Mouse (Mus musculus) liver, postnatal 0 days (tissue): ENCODE data around the gene Acad12. TPM values are rescaled to one million over a fixed set of nuclear protein-coding genes. Genes with fewer than 3 reads are reported as not detected.

ENCODE experiments used
- ATAC-seq: fragments of 200-750 bp; cut with Nextera tagmentation; 2 replicates; pipeline ENCODE4 v1.8.0; 2017; ENCODE audit warnings: mild to moderate bottlenecking, moderate library complexity
- DNase-seq: peaks from one replicate; pipeline ENCODE4 v3.0.0-alpha.2; 2016
- H3K27ac ChIP-seq: fragments of 300-500 bp; sonication (generic); 2 replicates; pipeline ENCODE4 v1.5.1; 2014; ENCODE audit warnings: antibody characterized with exemption, moderate library complexity, mild to moderate bottlenecking, low read depth
- H3K27me3 ChIP-seq: fragments of 300-500 bp; sonication (generic); 2 replicates; pipeline ENCODE4 v1.6.1; 2014; ENCODE audit warnings: low read length, control low read depth, mixed read lengths; ENCODE audit not compliant: insufficient read depth
- H3K36me3 ChIP-seq: fragments of 300-500 bp; sonication (generic); replicated peaks from 2 replicates; pipeline ENCODE4 v1.6.1; 2014; ENCODE audit warnings: mild to moderate bottlenecking, control low read depth, low read length, moderate library complexity, mixed read lengths; ENCODE audit not compliant: insufficient read depth
- H3K4me1 ChIP-seq: fragments of 300-500 bp; sonication (generic); 2 replicates; pipeline ENCODE4 v1.6.1; 2014; ENCODE audit warnings: antibody characterized with exemption, mild to moderate bottlenecking, control low read depth; ENCODE audit not compliant: insufficient read depth
- H3K4me2 ChIP-seq: fragments of 300-500 bp; sonication (generic); 2 replicates; pipeline ENCODE4 v1.6.1; 2014; ENCODE audit warnings: low read depth, mild to moderate bottlenecking, low read length, moderate library complexity, mixed read lengths
- H3K4me3 ChIP-seq: fragments of 300-500 bp; sonication (generic); 2 replicates; pipeline ENCODE4 v1.5.1; 2014; ENCODE audit warnings: low read depth, low read length
- H3K9ac ChIP-seq: fragments of 300-500 bp; sonication (generic); replicated peaks from 2 replicates; pipeline ENCODE4 v1.6.1; 2014; ENCODE audit warnings: mild to moderate bottlenecking, moderate library complexity
- H3K9me3 ChIP-seq: fragments of 300-500 bp; sonication (generic); 2 replicates; pipeline ENCODE4 v1.6.1; 2016; ENCODE audit warnings: mild to moderate bottlenecking, control low read depth, low read length, mixed read lengths
- CTCF ChIP-seq: sonication (generic); IDR thresholded peaks from 2 replicates; pipeline ENCODE4 v1.5.1; 2016; ENCODE audit warnings: antibody characterized with exemption, low read depth
- EP300 ChIP-seq: IDR thresholded peaks from 2 replicates; pipeline ENCODE4 v1.6.1; 2016; ENCODE audit warnings: antibody characterized with exemption, low read depth, mild to moderate bottlenecking
- WGBS: fragments of 180-500 bp; shearing (Covaris S2); extraction: QIAGEN DNeasy Blood & Tissue Kit; methylation state at CpG from one replicate; pipeline ENCODE4 v1.1.7; 2014; ENCODE audit not compliant: insufficient replicate concordance; 5-methylcytosine and 5-hydroxymethylcytosine counted together
- polyA plus RNA-seq: library from polyadenylated mRNA; unstranded; fragments of >200 nt; fragmentation: Nextera tagmentation; extraction: Ambion mirVana; gene quantifications from 2 replicates; pipeline ENCODE4 v1.2.1, GENCODE M21; 2015

The Acad12 gene
- polyA plus RNA-seq, 1 experiment from 2014 or later = 1.6 TPM

GRCm38 (mm10) chr5:121594714-121595313, 23.9 kb downstream of the Acad12 start:
- H3K9ac ChIP-seq = no peak overlapping the region
- no peak overlapping the region for H3K27ac ChIP-seq
- peaks cover 3% of the 10 kb centered on the region; the same call in 1 of the 2 replicates for H3K36me3 ChIP-seq
- peaks cover 39% of the 10 kb centered on the region for H3K4me1 ChIP-seq
- TF ChIP-seq EP300 = no peak
- no peak for TF ChIP-seq CTCF
- H3K9me3 ChIP-seq = no peaks in the 10 kb centered on the region
- no peak overlapping the region for H3K4me2 ChIP-seq
- WGBS = 67% methylated on average over 6 of the region's 6 CpGs
- DNase-seq (no peak), ATAC-seq (no peak)
- H3K27me3 ChIP-seq = no peaks in the 10 kb centered on the region
- no peak overlapping the region for H3K4me3 ChIP-seq

- H3K4me2 ChIP-seq = peak within 1 kb of the TSS; percentile 98
- WGBS = 3% methylated on average over 47 of the region's 47 CpGs
- peaks cover 3% of the 10 kb centered on the region; the same call in 1 of the 2 replicates for H3K36me3 ChIP-seq
- peak; percentile 86 for ATAC-seq
- no peaks in the 10 kb centered on the region for H3K9me3 ChIP-seq
- H3K4me1 ChIP-seq = peaks cover 39% of the 10 kb centered on the region
- H3K27ac ChIP-seq = peak within 1 kb of the TSS; percentile 98
- DNase-seq = peak; percentile 92
- peak within 1 kb of the TSS; percentile 96 for H3K9ac ChIP-seq
- no peak for TF ChIP-seq EP300
- TF ChIP-seq CTCF = peak; percentile 42
- peak within 1 kb of the TSS; percentile 85 for H3K4me3 ChIP-seq
- no peaks in the 10 kb centered on the region for H3K27me3 ChIP-seq
Measured at GRCm38 (mm10) chr5:121593451-121594401, 25.0 kb downstream of the Acad12 start, which contains the start of gene Aldh2. Gene Aldh2 (minus strand): TSS chr5:121593824.

DNA sequence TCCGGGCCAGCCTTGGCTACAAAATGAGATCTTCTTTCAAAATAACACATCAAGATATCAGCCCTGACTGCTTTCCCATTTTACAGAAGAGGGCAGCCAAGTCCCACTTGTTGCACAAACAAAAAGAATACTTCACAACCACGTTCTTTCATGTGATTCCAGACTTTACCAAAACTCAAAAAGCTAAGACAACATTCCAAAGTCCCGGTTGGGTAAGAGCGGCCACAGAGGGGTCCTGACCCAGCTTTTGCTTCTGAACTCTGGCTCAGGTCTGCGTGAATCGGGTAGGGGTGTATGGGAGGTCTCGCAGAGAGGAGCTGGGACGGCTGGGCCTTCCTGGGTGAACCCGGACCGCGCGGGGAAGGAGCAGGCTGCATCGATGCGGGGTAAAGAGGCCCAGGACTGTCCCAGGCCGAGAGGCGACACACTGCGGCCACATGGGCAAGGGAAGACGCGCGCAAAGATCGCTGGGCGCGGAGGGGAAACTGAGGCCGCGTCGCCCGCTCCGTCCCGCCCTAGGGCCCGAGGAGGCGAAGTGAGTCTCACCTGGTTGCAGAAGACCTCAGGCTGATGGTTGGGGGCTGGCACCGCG, 25.8 kb downstream of the Acad12 start:
- WGBS = 4% methylated on average over 33 of the region's 33 CpGs
- DNase-seq (no peak), ATAC-seq (peak; percentile 27)
- H3K4me3 ChIP-seq = peak overlapping the region; percentile 85
- H3K27me3 ChIP-seq = no peaks in the 10 kb centered on the region
- H3K4me1 ChIP-seq = peaks cover 42% of the 10 kb centered on the region
- H3K36me3 ChIP-seq = peaks cover 3% of the 10 kb centered on the region; the same call in 1 of the 2 replicates
- H3K27ac ChIP-seq = peak overlapping the region; percentile 98
- TF ChIP-seq CTCF = no peak
- TF ChIP-seq EP300 = no peak
- peak overlapping the region; percentile 96 for H3K9ac ChIP-seq
- peak overlapping the region; percentile 98 for H3K4me2 ChIP-seq
- no peaks in the 10 kb centered on the region for H3K9me3 ChIP-seq

GRCm38 (mm10) chr5:121592064-121592815, 26.5 kb downstream of the Acad12 start:
- H3K4me2 ChIP-seq = peak overlapping the region; percentile 98
- peak overlapping the region; percentile 98 for H3K27ac ChIP-seq
- peak overlapping the region; percentile 85 for H3K4me3 ChIP-seq
- peaks cover 47% of the 10 kb centered on the region for H3K4me1 ChIP-seq
- peak overlapping the region; percentile 96 for H3K9ac ChIP-seq
- TF ChIP-seq EP300 (no peak), CTCF (no peak)
- 37% methylated on average over 11 of the region's 11 CpGs for WGBS
- H3K36me3 ChIP-seq = peaks cover 3% of the 10 kb centered on the region; the same call in 1 of the 2 replicates
- ATAC-seq (no peak), DNase-seq (peak; percentile 33)
- H3K27me3 ChIP-seq = no peaks in the 10 kb centered on the region
- H3K9me3 ChIP-seq = no peaks in the 10 kb centered on the region

GRCm38 (mm10) chr5:121591417-121592063, 27.2 kb downstream of the Acad12 start:
- H3K4me1 ChIP-seq = peaks cover 52% of the 10 kb centered on the region
- 0 out of 2 replicates have a peak overlapping the region, but pooled peaks have one; percentile 42 for H3K9ac ChIP-seq
- TF ChIP-seq CTCF (no peak), EP300 (peak; percentile 66)
- peak; percentile 59 for ATAC-seq
- WGBS = 35% methylated on average over 11 of the region's 11 CpGs
- H3K9me3 ChIP-seq = no peaks in the 10 kb centered on the region
- peak overlapping the region; percentile 98 for H3K4me2 ChIP-seq
- H3K27ac ChIP-seq = peak overlapping the region; percentile 98
- DNase-seq = peak; percentile 64
- H3K36me3 ChIP-seq = peaks cover 3% of the 10 kb centered on the region; the same call in 1 of the 2 replicates
- H3K4me3 ChIP-seq = peak overlapping the region; percentile 85
- no peaks in the 10 kb centered on the region for H3K27me3 ChIP-seq
